Mouse (Mus musculus) intestine, embryonic 14.5 days (tissue): ENCODE data around the gene Mcoln2. TPM values are rescaled to one million over a fixed set of nuclear protein-coding genes. Genes with fewer than 3 reads are reported as not detected.

Experiments
- ATAC-seq: fragments of 200-750 bp; cut with Nextera tagmentation; replicated peaks from 2 replicates; pipeline ENCODE4 v1.8.0; 2017; ENCODE audit warnings: low read depth, moderate number of reproducible peaks, moderate TSS enrichment, moderate library complexity; ENCODE audit not compliant: low FRiP score, low TSS enrichment
- DNase-seq: peaks from one replicate; pipeline ENCODE4 v3.0.0-alpha.2; 2018; ENCODE audit warnings: low spot score
- H3K27ac ChIP-seq: fragments of 300-500 bp; sonication (generic); 2 replicates; pipeline ENCODE4 v1.5.1; 2014; ENCODE audit warnings: low read depth, mild to moderate bottlenecking, control low read depth
- H3K27me3 ChIP-seq: fragments of 300-500 bp; sonication (generic); replicated peaks from 2 replicates; pipeline ENCODE4 v1.6.1; 2014; ENCODE audit warnings: low read length, control low read depth; ENCODE audit not compliant: control insufficient read depth, insufficient read depth
- H3K36me3 ChIP-seq: fragments of 300-500 bp; sonication (generic); 2 replicates; pipeline ENCODE4 v1.6.1; 2014; ENCODE audit warnings: low read length, control low read depth; ENCODE audit not compliant: control insufficient read depth, insufficient read depth
- H3K4me1 ChIP-seq: fragments of 300-500 bp; sonication (generic); replicated peaks from 2 replicates; pipeline ENCODE4 v1.6.1; 2014; ENCODE audit warnings: low read length, control low read depth, mixed read lengths; ENCODE audit not compliant: control insufficient read depth, insufficient read depth
- H3K4me2 ChIP-seq: fragments of 300-500 bp; sonication (generic); 2 replicates; pipeline ENCODE4 v1.6.1; 2014; ENCODE audit warnings: low read length
- H3K4me3 ChIP-seq: fragments of 300-500 bp; sonication (generic); 2 replicates; pipeline ENCODE4 v1.5.1; 2014; ENCODE audit warnings: low read depth, low read length, control low read depth, mixed read lengths
- H3K9ac ChIP-seq: fragments of 300-500 bp; sonication (generic); 2 replicates; pipeline ENCODE4 v1.6.1; 2014; ENCODE audit warnings: mild to moderate bottlenecking, low read length
- H3K9me3 ChIP-seq: fragments of 300-500 bp; sonication (generic); 2 replicates; pipeline ENCODE4 v1.6.1; 2016; ENCODE audit warnings: low read length, control low read depth; ENCODE audit not compliant: control insufficient read depth
- WGBS: fragments of 180-500 bp; shearing (Covaris S2); extraction: QIAGEN DNeasy Blood & Tissue Kit; methylation state at CpG from one replicate; pipeline ENCODE4 v1.1.7; 2014; 5-methylcytosine and 5-hydroxymethylcytosine counted together
- polyA plus RNA-seq: library from polyadenylated mRNA; unstranded; fragments of >200 nt; fragmentation: Nextera tagmentation; extraction: Ambion mirVana; gene quantifications from 2 replicates; pipeline ENCODE4 v1.2.1, GENCODE M21; 2014

Gene Mcoln2
- polyA plus RNA-seq, 1 experiment from 2014 or later = 4.2 TPM

DNA sequence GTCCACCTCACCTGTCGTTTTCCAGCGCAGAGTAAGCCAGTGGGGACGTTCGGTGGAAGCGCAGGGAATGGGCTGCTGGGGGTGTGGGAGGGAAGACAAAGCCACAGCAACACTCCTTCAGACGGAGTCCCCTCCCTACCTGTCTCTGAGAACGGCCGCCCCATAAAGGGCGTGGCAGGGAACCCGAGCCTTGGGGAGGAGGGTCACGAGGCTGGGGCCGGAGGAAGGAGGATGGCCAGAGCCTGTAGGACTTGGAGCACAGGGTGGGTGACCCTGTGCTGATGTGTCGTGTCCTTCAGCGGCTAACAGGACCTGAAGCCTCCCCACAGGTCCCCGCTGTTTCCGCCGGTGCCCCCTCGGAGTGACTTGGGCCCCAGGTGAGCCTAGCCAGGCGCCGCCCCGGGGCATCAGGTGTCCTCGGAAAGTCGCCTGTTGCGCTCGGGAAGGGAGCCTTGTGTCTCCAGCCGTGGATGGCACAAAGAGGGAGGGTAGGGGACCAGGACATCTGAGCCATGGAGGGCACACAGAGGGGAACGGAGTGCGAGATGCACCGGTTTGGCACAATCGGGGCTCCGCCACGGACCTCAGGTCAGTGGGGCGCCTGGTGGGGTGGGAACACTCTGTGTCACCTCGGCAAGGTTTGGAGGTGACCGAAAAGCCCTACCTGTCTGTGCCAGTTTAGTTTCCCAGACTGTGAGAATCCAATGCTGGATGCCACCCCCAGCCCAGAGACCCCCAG, 32.2 kb upstream of the Mcoln2 start, which contains the start of gene Mcoln3:
TSS of gene Mcoln3 (plus strand) at position 193 of the 739 bp plus-strand sequence.
- no peaks in the 10 kb centered on the region for H3K36me3 ChIP-seq
- no peaks in the 10 kb centered on the region for H3K9me3 ChIP-seq
- H3K4me1 ChIP-seq = 0 out of 2 replicates have a peak, but pooled peaks cover 3% of the 10 kb centered on the region
- peaks cover 18% of the 10 kb centered on the region for H3K27me3 ChIP-seq
- peak; percentile 58 for DNase-seq
- H3K9ac ChIP-seq = no peak within 1 kb of the TSS
- peak within 1 kb of the TSS; percentile 50 for H3K4me2 ChIP-seq
- H3K4me3 ChIP-seq = peak within 1 kb of the TSS; percentile 26
- peak; percentile 29; the same call in 1 of the 2 replicates for ATAC-seq
- H3K27ac ChIP-seq = no peak within 1 kb of the TSS
- 8% methylated on average over 35 of the region's 35 CpGs for WGBS

DNA sequence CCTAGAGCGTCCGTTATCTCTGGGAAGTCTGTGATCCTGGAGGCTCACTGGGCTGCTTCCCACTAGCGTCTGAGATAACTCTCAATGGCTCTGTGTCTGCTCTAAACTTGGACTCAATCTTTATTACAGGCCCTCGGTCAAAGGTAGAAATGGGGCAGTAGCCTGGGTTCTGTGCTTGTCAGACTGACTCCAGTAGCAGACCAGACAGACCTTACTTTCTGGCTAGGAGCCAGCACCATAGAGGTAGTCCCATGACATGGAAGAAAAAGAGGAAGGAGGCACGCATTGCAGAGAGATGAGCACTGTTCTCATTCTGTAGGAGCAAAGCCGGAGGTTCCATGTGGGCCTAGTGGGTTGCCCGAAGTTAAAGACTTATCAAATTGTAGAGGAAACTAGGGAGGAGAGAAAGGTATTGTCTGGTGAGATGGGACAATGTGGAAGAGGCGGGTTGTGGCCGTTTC, 31.6 kb upstream of the Mcoln2 start:
- Histone ChIP-seq H3K27ac (no peak overlapping the region), H3K27me3 (peaks cover 18% of the 10 kb centered on the region), H3K9me3 (no peaks in the 10 kb centered on the region), H3K9ac (no peak overlapping the region), H3K4me2 (peak overlapping the region; percentile 50; the same call in 1 of the 2 replicates), H3K36me3 (no peaks in the 10 kb centered on the region), H3K4me3 (0 out of 2 replicates have a peak overlapping the region, but pooled peaks have one; percentile 26), H3K4me1 (0 out of 2 replicates have a peak, but pooled peaks cover 3% of the 10 kb centered on the region)
- ATAC-seq (no peak), DNase-seq (no peak)
- 58% methylated on average over 9 of the region's 9 CpGs for WGBS

DNA sequence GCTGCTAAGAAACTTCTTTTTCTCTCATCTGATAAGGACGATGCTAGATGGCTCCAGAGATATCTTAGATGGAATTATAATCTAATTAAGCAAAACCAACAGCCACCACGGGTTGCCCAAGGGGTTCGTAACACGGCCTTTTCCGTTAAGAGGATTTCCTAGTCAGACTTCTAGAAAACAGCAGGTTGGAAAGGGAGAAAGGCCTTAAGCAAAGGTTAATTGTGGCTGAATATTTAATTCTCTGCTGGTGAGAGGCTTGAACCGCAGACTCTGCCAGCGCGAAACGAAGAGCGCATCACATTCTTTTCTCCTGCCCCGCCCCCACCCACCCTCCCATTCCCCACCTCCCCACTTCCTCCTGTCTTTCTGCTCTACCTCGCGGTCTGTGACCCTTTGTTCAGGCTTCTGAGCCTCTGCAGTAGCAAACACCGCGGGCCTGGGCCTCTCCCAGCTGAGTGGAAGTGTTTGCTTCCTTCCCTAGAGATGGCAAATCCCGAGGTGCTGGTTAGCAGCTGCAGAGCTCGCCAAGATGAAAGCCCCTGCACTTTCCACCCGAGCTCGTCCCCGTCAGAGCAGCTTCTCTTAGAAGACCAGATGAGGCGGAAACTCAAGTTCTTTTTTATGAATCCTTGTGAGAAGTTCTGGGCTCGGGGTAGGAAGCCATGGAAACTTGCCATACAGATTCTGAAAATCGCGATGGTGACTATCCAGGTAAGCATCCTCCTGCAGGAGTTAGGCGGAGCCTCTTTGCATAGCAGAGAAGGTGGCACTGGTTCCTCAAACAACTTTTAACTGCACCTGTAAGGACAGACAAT, 28.1 kb upstream of the Mcoln2 start:
- Histone ChIP-seq H3K27me3 (peaks cover 17% of the 10 kb centered on the region), H3K4me2 (peak overlapping the region; percentile 41), H3K4me1 (0 out of 2 replicates have a peak, but pooled peaks cover 3% of the 10 kb centered on the region), H3K9me3 (no peaks in the 10 kb centered on the region), H3K27ac (0 out of 2 replicates have a peak overlapping the region, but pooled peaks have one; percentile 5), H3K36me3 (no peaks in the 10 kb centered on the region), H3K9ac (peak overlapping the region; percentile 22), H3K4me3 (peak overlapping the region; percentile 25)
- DNase-seq = peak; percentile 80
- ATAC-seq = peak; percentile 65
- 11% methylated on average over 25 of the region's 25 CpGs for WGBS

DNA sequence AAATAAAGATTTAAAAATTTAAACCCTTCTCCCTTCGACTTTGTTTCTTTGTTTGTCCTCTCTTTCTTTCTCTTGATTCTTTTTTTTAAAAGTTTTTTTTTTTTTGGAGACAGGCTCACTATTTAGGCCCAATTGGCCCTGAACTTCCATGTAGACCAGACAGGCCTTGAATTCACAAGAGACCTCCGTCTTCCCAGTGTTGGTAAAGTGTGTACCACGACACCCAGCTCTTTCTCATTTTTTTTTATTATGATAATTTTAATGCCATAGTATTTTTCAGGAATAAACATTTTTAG, 27.6 kb upstream of the Mcoln2 start:
- Histone ChIP-seq H3K4me3 (no peak overlapping the region), H3K9ac (peak overlapping the region; percentile 22), H3K9me3 (no peaks in the 10 kb centered on the region), H3K4me2 (peak overlapping the region; percentile 41), H3K36me3 (no peaks in the 10 kb centered on the region), H3K4me1 (0 out of 2 replicates have a peak, but pooled peaks cover 3% of the 10 kb centered on the region), H3K27ac (no peak overlapping the region), H3K27me3 (peaks cover 11% of the 10 kb centered on the region)
- 52% methylated on average over 3 of the region's 3 CpGs for WGBS
- ATAC-seq = no peak
- no peak for DNase-seq

DNA sequence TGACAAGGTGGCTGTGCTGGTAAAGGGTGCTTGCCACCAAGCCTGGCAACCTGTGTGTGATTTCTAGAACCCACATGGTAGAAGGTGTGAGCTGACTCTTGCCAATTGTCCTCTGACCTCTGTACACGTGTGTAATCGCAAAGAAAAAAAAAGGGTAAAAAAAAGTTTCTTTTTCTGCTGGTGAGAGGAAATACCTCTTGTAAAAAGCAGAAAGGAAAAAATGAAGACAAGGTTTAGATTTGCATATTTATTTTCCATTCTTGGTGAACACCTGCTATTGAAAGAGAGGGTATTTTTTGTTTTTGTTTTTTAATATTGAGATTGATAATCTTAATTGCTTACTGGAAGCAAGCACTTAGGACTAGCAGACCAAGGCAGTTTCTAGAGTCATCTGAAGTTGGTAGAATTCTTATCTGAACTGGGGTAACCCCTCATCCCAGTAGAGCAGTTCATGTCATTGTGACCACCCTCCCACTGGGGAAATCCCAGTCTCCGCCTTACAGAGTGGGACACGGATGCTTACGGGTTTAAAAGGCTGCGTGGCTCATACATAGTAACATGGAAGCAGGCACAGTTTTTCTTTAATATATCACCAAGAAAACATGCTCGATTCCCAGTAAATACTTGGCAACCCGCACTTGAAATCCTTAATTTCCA, 26.7 kb upstream of the Mcoln2 start:
- Histone ChIP-seq H3K27ac (no peak overlapping the region), H3K27me3 (peaks cover 3% of the 10 kb centered on the region; the same call in 1 of the 2 replicates), H3K4me1 (0 out of 2 replicates have a peak, but pooled peaks cover 3% of the 10 kb centered on the region), H3K9me3 (no peaks in the 10 kb centered on the region), H3K9ac (no peak overlapping the region), H3K4me2 (no peak overlapping the region), H3K36me3 (no peaks in the 10 kb centered on the region), H3K4me3 (no peak overlapping the region)
- ATAC-seq = no peak
- 80% methylated on average over 8 of the region's 8 CpGs for WGBS
- DNase-seq = no peak

DNA sequence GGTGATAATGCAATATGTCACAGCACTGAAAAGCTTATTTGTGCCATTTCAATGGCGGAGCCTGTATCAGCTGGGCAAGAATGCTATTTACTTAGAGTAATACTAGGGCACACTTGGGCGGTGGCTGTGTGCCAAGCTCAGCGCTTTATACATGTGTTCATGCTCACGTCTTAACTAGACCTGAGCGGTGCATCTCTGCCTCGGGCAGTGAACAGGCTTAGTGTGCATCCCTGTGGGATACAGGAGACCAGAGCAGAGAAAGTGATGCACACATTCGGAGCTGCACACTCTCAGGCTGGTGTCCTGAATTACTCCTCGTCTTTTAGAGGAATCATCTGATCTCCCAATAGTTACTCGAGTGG, 26.2 kb upstream of the Mcoln2 start:
- Histone ChIP-seq H3K9ac (no peak overlapping the region), H3K27me3 (no peaks in the 10 kb centered on the region), H3K4me3 (no peak overlapping the region), H3K4me1 (0 out of 2 replicates have a peak, but pooled peaks cover 3% of the 10 kb centered on the region), H3K27ac (no peak overlapping the region), H3K36me3 (no peaks in the 10 kb centered on the region), H3K4me2 (no peak overlapping the region), H3K9me3 (no peaks in the 10 kb centered on the region)
- DNase-seq (no peak), ATAC-seq (no peak)
- WGBS = 81% methylated on average over 9 of the region's 9 CpGs

DNA sequence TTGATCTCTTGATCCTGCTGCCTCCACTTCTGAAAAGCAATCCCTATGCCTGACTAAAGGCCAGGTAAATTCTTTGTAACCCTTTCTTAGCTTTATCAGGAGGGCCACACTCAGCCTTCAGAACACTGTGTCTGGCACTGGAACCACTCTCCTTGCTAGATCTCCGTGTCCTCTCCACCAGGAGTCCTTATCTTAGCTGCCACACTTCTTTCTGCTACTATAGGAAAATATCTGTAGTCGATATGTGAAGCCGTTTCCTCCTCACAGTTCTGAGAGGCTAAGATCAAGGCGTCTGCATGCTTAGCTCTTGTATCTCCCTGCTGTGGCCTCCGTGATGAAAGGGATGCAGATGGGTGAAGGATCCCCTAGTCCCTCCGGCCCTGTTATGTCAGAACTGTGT, 22.4 kb upstream of the Mcoln2 start:
- no peak for ATAC-seq
- WGBS = 70% methylated on average over 6 of the region's 6 CpGs
- no peak for DNase-seq
- Histone ChIP-seq H3K27me3 (no peaks in the 10 kb centered on the region), H3K36me3 (no peaks in the 10 kb centered on the region), H3K4me3 (no peak overlapping the region), H3K27ac (no peak overlapping the region), H3K9ac (no peak overlapping the region), H3K4me1 (no peaks in the 10 kb centered on the region), H3K4me2 (no peak overlapping the region), H3K9me3 (no peaks in the 10 kb centered on the region)

DNA sequence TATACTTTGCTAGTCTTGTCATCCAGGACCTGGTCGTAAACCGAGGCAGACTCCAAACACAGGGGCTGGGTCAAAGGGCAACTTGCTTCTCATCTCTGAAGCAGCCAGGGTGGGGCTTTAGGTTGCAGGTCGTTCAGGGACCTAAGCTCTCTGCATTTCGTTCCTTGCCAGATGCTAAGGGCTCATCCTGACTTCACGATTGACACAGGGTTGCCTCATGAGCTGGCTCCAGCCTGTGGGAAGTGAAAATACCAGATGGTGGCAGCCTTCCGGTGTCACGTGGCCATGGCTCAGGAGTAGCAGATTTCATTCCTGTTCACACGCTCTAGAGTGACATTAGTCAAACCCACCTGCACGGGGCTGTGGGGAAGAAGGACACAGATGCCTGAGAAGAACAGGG, 14.8 kb upstream of the Mcoln2 start:
- Histone ChIP-seq H3K9me3 (no peaks in the 10 kb centered on the region), H3K4me2 (no peak overlapping the region), H3K4me3 (no peak overlapping the region), H3K9ac (no peak overlapping the region), H3K27ac (no peak overlapping the region), H3K36me3 (no peaks in the 10 kb centered on the region), H3K4me1 (no peaks in the 10 kb centered on the region), H3K27me3 (no peaks in the 10 kb centered on the region)
- DNase-seq (no peak), ATAC-seq (no peak)
- 60% methylated on average over 9 of the region's 9 CpGs for WGBS
